Mouse (Mus musculus) liver, adult 2 months (tissue): ENCODE measurements at regions not wholly inside any gene's neighbourhood (a gene's known extent, or its start where the extent isn't known, plus 50 kb on each side); places are given as distances from the start of the nearest gene placed in this dataset.

Experiments used
- CTCF ChIP-seq: fragments of 200-500 bp; IDR thresholded peaks from 2 replicates; pipeline ENCODE4 v1.5.1; 2011; ENCODE audit warnings: low read depth, low read length, control low read depth
- POLR2A ChIP-seq: fragments of 200-500 bp; IDR thresholded peaks from 2 replicates; pipeline ENCODE4 v1.6.1; 2011; ENCODE audit warnings: low read length, control low read depth; ENCODE audit not compliant: insufficient read depth; ENCODE audit errors: extremely low read depth

DNA sequence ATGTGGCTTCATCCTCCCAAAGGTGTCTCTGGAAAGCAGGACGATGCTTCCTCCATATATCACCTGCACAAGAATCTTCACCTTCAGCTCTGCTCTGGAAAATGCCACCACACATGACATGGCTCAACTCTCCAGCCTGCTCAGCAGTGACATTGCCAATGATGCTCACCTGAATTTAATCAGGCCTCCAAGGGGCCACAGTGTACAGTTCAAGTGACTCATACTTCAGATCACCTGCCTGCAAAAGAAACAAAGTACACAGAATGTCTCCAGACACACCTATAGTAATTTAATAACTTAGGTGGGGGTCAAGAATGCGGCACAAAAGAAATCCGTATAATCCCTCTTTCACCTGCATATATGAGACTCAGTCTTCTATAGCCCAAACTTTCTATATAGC, 160.0 kb upstream of the Vstm2b start:
- TF ChIP-seq CTCF = no peak
- TF ChIP-seq POLR2A = no peak
